Mouse (Mus musculus): Measurements from ENCODE around the gene Vip.

Vip gene

GRCm38 (mm10) chr10:5639112-5639511 is at the start of gene Vip:
Vip (plus strand) TSS chr10:5639218.
- DNase-seq, result peak in 1 of 2 experiments; percentile 27

GRCm38 (mm10) chr10:5591061-5591460 is 48.0 kb upstream of the Vip start:
- DNase-seq, result no peak

- DNase-seq, result no peak
These were observed 47.0 kb upstream of the Vip start for GRCm38 (mm10) chr10:5591996-5592395.

- DNase-seq, result no peak
These were observed 45.6 kb upstream of the Vip start, which contains the start of gene Myct1 for GRCm38 (mm10) chr10:5593464-5593863. Myct1 (plus strand) TSS chr10:5593775.

GRCm38 (mm10) chr10:5594457-5594856 is 44.6 kb upstream of the Vip start:
- no peak for DNase-seq

- DNase-seq, result no peak
These were observed 42.5 kb upstream of the Vip start for GRCm38 (mm10) chr10:5596559-5596958.

GRCm38 (mm10) chr10:5600123-5600522 is 38.9 kb upstream of the Vip start:
- DNase-seq, result peak; percentile 84 to 91

GRCm38 (mm10) chr10:5603512-5603911 is 35.5 kb upstream of the Vip start:
- no peak for DNase-seq

- DNase-seq, result no peak
These were observed 34.6 kb upstream of the Vip start for GRCm38 (mm10) chr10:5604371-5604770.

GRCm38 (mm10) chr10:5608874-5609273 is 30.1 kb upstream of the Vip start:
- no peak for DNase-seq

- DNase-seq, result no peak
These were observed 23.6 kb upstream of the Vip start for GRCm38 (mm10) chr10:5615186-5616040.

GRCm38 (mm10) chr10:5626268-5626667 is 12.8 kb upstream of the Vip start:
- DNase-seq, result no peak

- peak; percentile 33 to 45 for DNase-seq
These were observed 5.3 kb upstream of the Vip start for GRCm38 (mm10) chr10:5633672-5634200.

- peak; percentile 74 to 79 for DNase-seq
These were observed 4.7 kb upstream of the Vip start for GRCm38 (mm10) chr10:5634336-5634735.

GRCm38 (mm10) chr10:5637322-5637721 is 1.7 kb upstream of the Vip start:
- no peak for DNase-seq

GRCm38 (mm10) chr10:5681275-5681674 is 42.3 kb downstream of the Vip start:
- no peak for DNase-seq

GRCm38 (mm10) chr10:5685608-5686007 is 46.6 kb downstream of the Vip start:
- no peak for DNase-seq

- no peak for DNase-seq
These were observed 55.3 kb downstream of the Vip start for GRCm38 (mm10) chr10:5694351-5694750.

Data from cerebellum, postnatal 10 days (tissue).